Mouse (Mus musculus): ENCODE measurements around the gene Dennd4b.
"Not testable (repeated sequence)": the region's sequence is repeated elsewhere in the genome, so short reads cannot be mapped to it uniquely, and the experiment has no call there.

The Dennd4b gene

GRCm38 (mm10) chr3:90253174-90253573, 11.8 kb upstream of the Dennd4b start:
- DNase-seq (ENCODE audit: low spot score in 2 of 2) = not testable (repeated sequence)

GRCm38 (mm10) chr3:90253653-90254418, 11.1 kb upstream of the Dennd4b start, which contains the start of gene Crtc2:
TSS of gene Crtc2 (plus strand) at chr3:90254163.
- DNase-seq (ENCODE audit: low spot score in 2 of 2) = peak; percentile 94 to 96

- DNase-seq (ENCODE audit: low spot score in 2 of 2) = no peak
Observed at GRCm38 (mm10) chr3:90254419-90255193, 10.4 kb upstream of the Dennd4b start.

GRCm38 (mm10) chr3:90255194-90255565, 9.8 kb upstream of the Dennd4b start:
- DNase-seq (ENCODE audit: low spot score in 2 of 2) = no peak

GRCm38 (mm10) chr3:90255784-90256353, 9.1 kb upstream of the Dennd4b start:
- no peak for DNase-seq (ENCODE audit: low spot score in 2 of 2)

GRCm38 (mm10) chr3:90256731-90257530, 8.1 kb upstream of the Dennd4b start:
- DNase-seq (ENCODE audit: low spot score in 2 of 2) = no peak

GRCm38 (mm10) chr3:90258521-90258920, 6.5 kb upstream of the Dennd4b start:
- no peak for DNase-seq (ENCODE audit: low spot score in 2 of 2)

- DNase-seq (ENCODE audit: low spot score in 2 of 2) = no peak
Observed at GRCm38 (mm10) chr3:90263121-90263771, 1.7 kb upstream of the Dennd4b start.

- DNase-seq (ENCODE audit: low spot score in 2 of 2) = no peak
Observed at GRCm38 (mm10) chr3:90264687-90265033, 325 bp upstream of the Dennd4b start.

GRCm38 (mm10) chr3:90265932-90266741, 1.2 kb downstream of the Dennd4b start:
- no peak for DNase-seq (ENCODE audit: low spot score in 2 of 2)

GRCm38 (mm10) chr3:90266901-90267775, 2.2 kb downstream of the Dennd4b start:
- DNase-seq (ENCODE audit: low spot score in 2 of 2) = no peak

- no peak for DNase-seq (ENCODE audit: low spot score in 2 of 2)
Observed at GRCm38 (mm10) chr3:90268190-90268589, 3.2 kb downstream of the Dennd4b start.

- DNase-seq (ENCODE audit: low spot score in 2 of 2) = no peak
Observed at GRCm38 (mm10) chr3:90268971-90269370, 4.0 kb downstream of the Dennd4b start.

GRCm38 (mm10) chr3:90270784-90271183, 5.8 kb downstream of the Dennd4b start:
- DNase-seq (ENCODE audit: low spot score in 2 of 2) = no peak

GRCm38 (mm10) chr3:90272170-90272569, 7.2 kb downstream of the Dennd4b start:
- DNase-seq (ENCODE audit: low spot score in 2 of 2) = no peak

GRCm38 (mm10) chr3:90273855-90274254, 8.9 kb downstream of the Dennd4b start:
- DNase-seq (ENCODE audit: low spot score in 2 of 2) = no peak

GRCm38 (mm10) chr3:90275286-90275685, 10.3 kb downstream of the Dennd4b start:
- no peak for DNase-seq (ENCODE audit: low spot score in 2 of 2)

GRCm38 (mm10) chr3:90276858-90277257, 11.9 kb downstream of the Dennd4b start:
- DNase-seq (ENCODE audit: low spot score in 2 of 2) = no peak

GRCm38 (mm10) chr3:90277793-90278192, 12.8 kb downstream of the Dennd4b start:
- DNase-seq (ENCODE audit: low spot score in 2 of 2) = no peak

- no peak for DNase-seq (ENCODE audit: low spot score in 2 of 2)
Observed at GRCm38 (mm10) chr3:90278211-90278610, 13.2 kb downstream of the Dennd4b start.

Data from frontal cortex, postnatal 14 days (tissue).